Mouse (Mus musculus): ENCODE measurements around the gene Cux1.

Cux1 gene

DNA sequence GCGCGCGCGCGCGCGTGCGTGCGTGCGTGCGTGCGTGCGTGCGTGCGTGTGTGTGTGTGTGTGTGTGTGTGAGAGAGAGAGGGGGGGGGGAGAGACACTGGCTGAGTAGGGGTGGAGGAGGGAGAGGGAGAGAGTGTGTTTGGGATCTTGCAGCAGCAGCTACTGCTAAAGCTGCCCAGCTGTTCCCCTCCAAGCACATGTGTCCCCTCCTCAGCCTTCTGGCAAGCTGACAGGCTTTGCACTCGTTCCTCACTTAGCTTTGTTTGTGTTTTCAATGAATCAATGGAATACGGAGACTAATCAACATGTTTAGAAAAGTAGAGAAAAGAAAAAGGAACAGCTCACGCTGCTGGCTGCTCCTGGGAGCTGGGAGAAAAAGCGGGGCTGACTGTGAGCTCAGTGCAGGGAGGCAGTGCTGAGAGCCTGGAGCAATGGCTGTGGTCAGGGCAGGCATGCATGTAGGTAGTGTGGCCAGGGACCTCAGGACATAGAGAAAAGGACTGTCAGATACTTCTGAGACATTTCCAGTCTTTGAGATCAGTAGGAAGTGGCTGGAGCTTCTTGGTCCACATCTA, 263.8 kb downstream of the Cux1 start:
- no peak for DNase-seq (ENCODE audit: low read depth)

DNA sequence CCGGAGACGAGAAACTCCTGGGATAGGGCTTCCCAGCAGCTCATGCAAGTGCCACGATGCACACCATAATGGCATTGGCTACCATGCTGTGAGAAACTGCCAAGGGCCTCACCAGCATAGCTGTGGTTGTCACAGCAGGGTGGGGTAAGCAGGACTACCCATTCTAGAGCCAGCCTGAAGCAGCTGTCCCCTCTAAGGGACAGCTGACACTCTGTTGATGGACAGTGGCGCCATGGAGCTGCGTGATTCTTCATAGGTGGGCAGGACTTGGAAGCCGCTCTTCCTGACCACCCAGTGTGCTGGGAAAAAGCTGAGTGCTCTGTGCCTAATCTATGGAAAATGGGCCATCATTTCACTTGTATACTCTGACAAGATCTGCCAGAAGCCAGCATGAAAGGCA, 266.4 kb downstream of the Cux1 start:
- DNase-seq (ENCODE audit: low read depth): no peak

DNA sequence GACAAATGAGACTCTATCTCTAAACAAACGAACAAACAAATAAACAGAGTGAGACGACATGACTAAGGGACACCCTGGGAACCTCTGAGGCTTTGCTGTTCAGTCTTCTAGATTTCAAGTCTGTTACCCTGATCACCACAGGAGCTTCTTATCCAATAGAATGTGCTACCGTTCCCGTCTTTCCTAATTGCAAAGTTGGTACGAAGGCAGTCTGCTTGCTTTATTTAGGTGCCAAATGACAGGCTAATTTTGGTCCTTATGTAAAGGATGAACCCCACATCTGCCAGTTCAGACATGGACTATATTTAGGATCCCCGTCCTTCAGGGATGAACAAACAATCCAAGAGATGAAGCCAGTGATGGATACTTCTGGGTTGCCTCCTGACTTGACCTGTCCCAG, 269.6 kb downstream of the Cux1 start:
- DNase-seq (ENCODE audit: low read depth): no peak

DNA sequence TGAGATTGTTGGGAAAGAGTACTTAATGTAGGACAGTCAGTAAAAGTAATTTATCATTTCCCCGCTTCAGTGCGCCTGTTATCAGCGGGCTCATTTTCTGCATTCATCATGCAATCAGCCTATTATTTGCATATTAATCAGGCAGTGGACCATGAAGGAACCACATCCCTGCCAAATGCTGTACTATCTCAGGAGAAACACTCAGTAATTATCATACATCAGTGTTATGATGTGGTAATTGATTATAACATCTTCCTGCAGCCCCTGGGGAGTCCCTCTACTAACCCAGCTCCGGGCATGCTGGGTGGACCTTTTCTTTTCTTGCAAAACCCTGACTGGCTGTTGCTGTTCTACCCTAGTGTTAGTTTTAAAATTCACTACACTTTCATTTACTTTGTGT, 270.4 kb downstream of the Cux1 start:
- DNase-seq (ENCODE audit: low read depth): no peak

DNA sequence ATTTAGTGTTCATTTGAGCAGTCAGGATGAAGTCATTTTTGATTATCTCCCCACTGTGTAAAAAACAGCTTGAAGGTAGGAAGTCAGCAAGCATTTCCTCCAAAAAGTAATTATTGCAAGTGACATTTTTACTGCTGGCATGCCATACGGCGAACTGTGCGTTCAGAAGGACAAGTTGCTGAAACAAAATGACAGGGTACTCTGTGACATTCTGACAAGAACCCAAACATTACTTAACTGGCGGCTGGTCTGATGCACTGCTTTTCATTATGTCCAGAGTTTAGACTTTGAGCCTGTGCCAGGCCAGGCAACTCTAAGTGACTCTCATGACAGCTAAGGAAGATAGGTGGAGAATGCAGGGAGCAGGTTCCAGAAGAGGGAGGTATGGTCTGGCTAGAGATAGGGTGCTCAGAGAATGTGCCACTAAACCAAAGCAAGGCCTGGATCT, 274.3 kb downstream of the Cux1 start:
- no peak for DNase-seq (ENCODE audit: low read depth)

DNA sequence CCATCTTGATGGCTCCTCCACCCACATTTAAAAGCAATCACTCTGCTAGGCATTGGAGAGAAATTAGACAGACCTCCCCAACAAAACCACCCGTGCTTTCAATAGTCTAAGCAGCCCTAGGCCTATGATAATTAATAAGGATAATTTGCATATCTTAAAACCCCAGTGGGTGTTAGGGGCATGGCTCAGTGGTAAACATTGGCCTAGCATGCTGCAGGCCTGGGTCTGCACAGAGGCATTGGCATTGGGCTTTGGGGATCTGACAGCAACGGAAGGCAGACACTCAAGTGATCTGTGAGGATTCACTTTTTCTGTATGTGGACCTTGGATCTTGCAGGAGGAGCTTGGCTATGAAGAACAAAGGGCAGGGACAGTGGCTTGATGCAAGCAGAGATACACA, 274.9 kb downstream of the Cux1 start:
- no peak for DNase-seq (ENCODE audit: low read depth)

DNA sequence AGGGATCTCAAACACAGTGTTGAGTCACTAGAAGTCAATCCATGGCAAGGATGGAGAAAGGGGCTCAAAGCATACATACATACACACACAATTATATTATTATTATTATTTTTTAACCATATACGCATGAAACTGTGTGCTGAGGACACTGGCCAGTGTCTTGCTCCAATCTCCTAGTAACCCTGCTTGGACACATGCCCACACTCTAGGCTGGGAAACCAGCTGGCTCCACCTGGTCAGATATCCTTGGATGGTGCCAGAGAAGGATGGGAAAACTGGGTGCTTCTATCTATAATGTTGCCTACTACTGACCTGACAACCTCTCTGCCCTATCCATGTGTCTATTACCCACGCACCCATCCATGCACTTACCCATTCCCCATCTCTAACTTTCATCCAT, 275.7 kb downstream of the Cux1 start:
- no peak for DNase-seq (ENCODE audit: low read depth)

DNA sequence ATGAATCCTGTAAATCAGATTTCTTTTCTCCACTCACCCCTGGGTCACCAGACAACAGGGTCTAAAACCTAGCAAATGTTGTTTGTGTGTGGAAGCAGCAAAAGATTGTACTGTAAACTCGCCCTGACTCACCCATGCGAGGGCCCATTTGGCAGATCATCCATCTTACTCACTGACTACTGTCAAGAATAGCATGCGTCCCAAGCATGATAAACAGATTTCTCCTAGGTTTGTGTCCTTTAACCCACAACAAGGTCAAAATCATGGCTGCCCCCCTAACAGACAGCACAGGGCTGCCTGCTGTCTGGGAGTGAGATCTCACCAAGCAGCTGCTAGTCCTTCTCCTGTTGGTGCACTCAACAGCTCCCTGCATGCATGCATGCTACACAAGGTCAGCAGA, 277.5 kb downstream of the Cux1 start:
- no peak for DNase-seq (ENCODE audit: low read depth)

DNA sequence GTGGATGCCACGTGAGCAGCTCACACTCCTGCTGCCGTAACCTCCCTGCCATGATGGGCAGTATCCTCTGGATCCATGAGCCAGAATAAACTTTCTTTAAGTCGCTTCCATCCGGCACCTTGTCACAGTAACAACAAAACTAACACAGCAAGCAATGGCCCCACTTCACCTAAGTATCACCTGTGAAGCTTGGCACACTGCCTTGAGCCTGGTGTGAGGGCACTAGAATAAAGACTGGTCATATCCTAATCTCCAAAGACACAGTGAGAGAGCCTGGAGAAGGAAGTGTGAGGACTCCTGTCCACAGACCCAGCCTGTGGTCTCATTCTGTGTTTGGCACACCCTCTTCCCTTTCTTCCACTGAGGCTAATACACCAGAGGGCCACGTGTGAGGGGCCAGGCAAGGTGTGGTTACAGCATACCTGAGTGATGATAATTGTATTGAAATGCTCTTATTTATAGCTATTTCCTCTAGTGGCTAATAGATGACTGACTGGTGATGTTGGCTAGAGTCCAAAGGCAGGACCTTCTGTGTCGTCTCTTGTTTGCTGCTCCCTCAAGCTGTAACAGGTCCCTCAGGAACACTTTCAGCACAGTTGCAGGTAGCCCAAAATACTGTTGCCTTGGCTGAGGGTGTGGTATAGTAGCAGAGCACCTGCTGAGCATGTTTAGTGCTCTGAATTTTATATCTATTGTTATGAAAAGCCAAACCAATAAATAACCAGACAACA, 278.8 kb downstream of the Cux1 start:
- DNase-seq (ENCODE audit: low read depth): no peak

DNA sequence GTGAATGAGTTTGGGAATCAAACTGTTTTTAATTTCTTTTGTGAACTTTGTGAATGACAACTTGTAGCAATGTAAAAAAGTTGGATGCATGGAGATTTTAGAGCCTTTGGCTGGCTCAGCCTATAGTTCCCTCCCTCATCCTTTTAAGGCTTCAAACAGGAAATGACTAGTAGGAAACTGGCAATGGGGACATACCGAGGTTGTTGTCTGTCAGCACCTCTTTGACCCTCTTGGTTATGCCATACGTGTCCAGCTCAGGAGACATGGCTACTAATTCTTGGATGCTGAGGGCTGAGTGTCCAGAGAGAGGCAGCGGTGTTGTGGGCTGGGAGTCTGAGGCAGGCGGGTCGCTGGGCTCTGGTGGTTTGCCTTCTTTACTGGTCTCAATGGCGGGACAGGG, 280.7 kb downstream of the Cux1 start:
- DNase-seq (ENCODE audit: low read depth): no peak

DNA sequence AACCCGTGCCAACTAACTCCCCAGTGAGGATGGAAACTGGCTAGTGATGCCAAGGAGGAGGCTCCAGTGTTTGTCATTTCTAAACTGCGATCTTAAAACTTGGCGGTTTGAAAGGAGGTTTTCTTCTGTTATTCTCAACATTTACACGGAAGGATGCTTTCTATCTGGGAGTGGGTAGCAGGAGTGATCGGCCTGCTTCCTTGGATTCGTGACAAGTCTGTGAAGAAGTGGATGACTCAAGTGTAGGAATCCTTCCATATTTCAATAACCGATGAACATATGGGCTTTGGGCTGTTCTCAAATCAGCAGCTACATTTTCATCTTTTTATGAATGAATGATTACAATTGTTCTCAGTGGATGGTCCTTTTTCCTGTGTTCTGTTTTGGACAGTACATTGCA, 282.2 kb downstream of the Cux1 start:
- DNase-seq (ENCODE audit: low read depth): no peak

DNA sequence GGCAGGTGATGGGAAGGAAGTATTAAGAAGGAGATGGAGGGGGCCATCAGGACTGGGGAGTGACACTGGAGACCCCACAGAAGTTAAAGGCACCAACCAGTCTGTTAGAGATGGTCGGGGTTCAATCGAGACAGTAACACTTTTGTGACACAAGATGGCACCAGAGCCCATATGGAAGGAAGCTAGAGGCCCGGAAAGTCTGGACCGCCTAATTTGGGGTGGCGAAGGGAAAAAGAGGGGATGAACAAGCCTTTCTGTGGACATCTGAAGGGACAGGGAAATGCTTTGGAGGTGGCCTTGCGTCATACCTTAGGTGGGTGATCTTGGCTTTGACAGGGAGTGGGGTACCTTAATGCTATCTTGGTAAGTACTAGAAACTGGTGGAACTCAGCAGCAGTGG, 285.9 kb downstream of the Cux1 start:
- DNase-seq (ENCODE audit: low read depth): peak; percentile 16

DNA sequence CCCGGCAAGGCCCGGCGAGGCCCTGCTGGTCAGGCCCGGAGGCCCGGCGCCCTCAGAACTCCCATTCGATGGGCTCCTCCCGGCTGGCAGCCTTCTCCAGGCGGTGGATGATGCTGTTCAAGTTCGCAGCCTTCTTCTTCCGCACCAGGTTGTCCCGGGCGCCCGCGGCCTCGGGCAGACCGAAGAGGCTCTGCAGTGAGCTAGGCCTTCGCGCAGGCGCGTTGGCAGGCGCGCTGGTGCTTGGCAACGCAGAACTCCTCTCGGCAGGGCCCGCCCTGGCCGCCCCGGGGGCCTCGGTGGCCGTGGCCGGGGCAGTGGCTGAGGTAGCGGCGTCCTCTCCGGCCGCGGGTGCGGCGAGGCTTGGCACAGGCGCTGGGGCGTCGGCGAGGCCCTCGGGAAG, 292.6 kb downstream of the Cux1 start:
- DNase-seq (ENCODE audit: low read depth): no peak

DNA sequence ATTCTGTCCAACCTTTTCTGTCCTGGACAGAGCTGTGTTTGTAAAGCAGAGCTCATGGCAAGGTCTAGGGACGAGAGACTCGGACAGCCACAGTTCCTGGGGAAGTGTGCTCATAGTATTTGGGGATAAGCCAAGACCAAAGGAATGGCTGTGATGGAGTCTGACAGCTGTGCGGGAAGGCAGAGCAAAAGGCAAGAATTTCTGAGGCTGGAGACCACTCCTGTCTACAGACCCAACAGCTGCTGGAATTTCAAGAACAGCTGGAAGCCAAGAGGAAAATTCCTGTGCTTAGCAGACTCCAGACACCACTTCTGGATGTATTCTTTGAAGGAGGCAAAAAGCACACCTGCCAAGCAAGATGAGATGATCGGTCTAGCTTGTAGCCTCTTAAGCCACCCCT, 297.4 kb downstream of the Cux1 start:
- no peak for DNase-seq (ENCODE audit: low read depth)

DNA sequence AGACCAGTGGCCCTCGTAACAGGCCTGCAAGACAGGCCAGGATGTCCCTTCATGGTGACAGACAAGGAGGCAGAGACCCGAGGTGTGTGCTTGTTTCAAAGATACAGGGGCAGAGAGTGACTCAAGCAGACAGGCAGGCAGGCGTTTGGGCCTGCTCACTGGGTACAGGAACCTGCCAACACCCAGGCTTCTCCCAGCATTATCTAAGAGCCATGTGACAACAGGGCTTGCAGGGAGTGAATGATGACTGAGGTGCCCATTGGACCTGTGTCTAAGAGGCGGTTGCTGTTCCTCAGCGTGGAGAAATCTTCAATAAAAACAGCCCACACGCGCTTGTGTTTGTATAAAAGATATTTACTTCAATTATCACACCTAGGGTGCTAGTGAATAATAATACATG, 301.2 kb downstream of the Cux1 start:
- DNase-seq (ENCODE audit: low read depth): no peak

DNA sequence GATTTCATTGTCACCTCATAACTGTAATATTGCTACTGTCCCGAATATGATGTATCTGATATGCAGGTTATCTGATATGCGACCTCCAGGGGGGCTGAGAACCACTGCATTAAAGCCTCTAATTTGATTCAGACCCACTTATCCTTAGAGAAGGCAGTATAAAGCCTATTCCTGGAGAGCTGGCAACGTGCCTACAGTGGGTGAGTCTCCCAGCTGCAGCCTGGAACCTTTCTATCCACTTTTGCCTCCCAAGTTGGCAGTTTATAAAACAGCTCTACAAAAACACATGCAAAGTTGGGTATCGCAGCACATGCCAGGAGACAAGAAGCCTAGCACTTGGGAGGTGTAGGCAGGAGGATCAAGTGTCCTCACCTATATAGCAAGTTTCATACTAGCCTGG, 303.9 kb downstream of the Cux1 start:
- no peak for DNase-seq (ENCODE audit: low read depth)

DNA sequence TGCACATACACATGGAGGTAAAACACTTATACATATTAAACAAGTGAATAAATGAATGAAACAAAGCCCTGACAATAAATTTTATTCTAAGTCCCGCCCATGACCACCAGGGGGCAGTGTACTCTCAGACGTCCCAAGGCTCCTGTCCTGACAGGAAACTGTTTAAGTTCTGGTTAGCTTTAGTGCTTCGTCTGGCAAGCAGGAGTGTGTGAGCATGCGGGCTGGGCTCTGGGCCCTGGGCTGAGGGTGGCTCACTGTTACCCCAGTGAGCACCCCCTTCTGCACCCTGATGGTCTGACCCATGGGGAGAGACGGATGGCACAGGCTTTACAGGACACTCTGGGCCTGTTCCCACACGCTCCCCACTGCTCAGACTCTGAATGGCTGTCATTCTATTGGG, 308.4 kb downstream of the Cux1 start:
- peak; percentile 83 for DNase-seq (ENCODE audit: low read depth)

DNA sequence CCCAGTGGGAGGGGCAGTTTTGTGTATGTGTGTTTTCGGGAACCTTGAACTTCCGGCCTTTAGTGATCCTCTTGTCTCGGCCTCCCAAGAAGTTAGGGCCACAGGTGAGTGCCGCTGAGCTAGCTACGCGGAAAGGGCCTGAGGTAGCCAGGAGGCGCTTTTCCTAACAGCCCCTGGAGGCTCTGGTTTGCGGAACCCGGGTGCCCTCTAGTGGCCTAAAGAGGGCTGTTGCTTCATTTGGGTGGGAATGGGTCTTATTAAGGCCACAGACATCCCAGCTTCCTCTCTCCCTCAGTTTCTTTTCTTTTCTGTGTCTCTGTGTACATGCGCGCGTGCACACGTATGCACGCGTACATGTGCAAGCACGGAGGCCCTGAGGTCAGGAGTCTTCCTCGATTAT, 314.4 kb downstream of the Cux1 start:
- DNase-seq (ENCODE audit: low read depth): peak; percentile 84

DNA sequence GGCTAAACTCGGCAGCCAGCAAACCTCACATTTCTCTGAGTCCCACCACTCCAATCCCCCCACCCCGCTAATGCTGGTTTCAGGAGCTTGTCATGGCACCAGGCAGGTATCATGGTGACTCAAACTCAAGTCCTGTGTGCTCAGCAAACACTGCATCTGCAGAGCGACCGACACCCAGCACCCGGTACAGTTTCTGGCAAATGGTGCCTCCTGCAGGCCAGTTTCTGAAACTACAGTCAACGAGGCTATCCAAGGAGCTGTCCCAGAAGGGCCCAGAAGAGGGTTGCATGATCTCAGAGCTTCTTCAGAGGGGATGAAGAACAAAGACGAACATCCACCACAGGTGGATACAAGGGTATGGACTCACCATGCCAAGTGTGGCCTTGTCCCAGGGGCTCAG, 316.3 kb downstream of the Cux1 start:
- peak; percentile 63 for DNase-seq (ENCODE audit: low read depth)

DNA sequence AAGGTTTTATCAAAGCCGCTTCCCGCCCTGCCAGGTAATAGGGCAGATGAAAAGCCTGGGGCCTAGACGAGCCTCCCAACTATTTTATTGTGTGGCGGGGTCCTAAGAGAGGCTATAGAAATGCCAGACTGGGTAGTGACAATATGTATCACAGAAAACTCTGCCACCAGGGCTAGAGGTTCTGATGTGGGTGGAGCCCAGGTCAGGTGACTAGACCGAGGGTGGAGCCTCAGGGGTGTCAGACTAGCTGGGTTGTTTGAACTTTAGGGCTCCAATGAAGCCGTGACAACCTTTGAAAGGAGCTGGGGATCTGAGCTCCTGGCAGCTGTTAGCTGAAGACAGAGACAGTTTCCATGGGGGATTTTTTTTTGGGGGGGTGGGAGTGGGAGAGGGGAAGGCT, 318.8 kb downstream of the Cux1 start:
- peak; percentile 20 for DNase-seq (ENCODE audit: low read depth)

DNA sequence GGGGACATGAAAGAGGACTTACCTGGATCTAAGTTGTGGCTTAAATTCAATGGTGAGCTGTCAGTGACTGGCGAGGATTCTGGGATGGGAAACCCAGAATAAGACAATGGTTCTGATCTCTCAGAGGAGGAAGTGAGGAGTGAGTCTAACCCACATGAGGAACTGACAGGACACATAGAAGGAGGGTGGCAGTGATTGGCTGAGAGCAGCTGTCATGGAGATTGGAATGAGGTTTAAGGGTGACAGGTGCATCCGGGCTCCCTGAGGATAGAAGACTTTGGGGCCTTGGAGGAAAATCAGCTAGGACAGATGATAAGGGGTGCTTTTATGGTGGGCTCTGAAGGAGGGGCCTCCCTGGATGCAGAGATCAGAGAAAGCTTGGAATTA, 320.8 kb downstream of the Cux1 start, which contains the start of gene Sh2b2:
Gene Sh2b2 (minus strand): TSS at position 105 of the 387 bp plus-strand sequence.
- no peak for DNase-seq (ENCODE audit: low read depth)

DNA sequence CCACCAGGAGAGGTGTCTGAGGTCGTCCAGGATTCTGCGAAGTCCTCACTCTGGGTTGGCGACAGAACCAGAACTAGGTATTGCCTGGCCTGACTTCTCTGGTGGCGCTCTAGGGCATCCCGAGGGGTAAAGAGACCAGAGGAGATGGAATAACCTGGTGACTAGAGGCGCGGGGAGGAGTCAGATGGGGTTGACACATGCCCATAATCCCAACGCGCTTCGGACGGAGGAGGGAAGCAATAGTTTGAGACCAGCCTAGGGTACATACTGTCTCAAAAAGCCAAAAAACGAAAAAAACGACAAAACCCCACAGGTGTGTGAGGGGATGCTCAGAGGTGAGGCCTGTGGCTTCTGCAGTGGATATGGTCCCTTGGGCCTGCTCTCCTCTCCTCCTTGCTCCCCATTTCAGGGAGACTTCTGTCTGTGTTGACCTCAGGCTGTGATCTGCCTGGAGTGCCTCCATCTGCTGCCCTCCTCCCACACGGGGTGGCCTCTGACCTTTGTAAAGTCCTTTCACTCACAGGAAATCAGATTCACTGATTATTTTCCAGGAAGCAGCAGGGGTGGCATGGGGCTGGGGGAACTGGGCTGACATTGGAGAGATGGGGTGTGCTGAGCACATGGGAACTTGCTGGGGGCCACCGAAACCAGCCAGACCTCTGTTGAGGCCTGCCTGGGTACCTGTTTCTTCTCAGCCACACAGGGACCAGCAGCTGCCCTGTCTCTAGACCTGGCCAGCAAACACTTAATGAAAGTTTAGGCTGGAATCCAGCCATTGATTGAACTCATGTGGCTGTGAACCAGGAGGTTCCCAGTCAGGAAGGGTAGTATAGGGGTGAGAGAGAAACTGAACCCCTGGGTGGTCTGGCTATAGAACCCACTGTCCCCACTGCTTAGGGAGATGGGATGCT, 321.5 kb downstream of the Cux1 start:
- DNase-seq (ENCODE audit: low read depth): no peak

Data from induced T-regulatory cell, adult 2 months (primary cell).